Mouse (Mus musculus) embryonic fibroblast, embryonic 13.5 days (primary cell): Measurements from ENCODE around the gene Fam98c.

Experiments
- CTCF ChIP-seq: IDR thresholded peaks from 2 replicates; pipeline ENCODE4 v1.5.1; 2011; ENCODE audit warnings: mild to moderate bottlenecking, control low read depth, low read length, moderate library complexity, borderline replicate concordance; ENCODE audit not compliant: insufficient read depth
- POLR2A ChIP-seq: IDR thresholded peaks from 2 replicates; pipeline ENCODE4 v1.6.1; 2011; ENCODE audit warnings: low read depth, mild to moderate bottlenecking, control low read depth, low read length, moderate library complexity

GRCm38 (mm10) chr7:29155196-29155837, 717 bp downstream of the Fam98c start:
- TF ChIP-seq CTCF (no peak), POLR2A (peak; percentile 66)
